Mouse (Mus musculus) kidney, adult 2 months (tissue): ENCODE measurements around the gene Igf1. TPM values are rescaled to one million over a fixed set of nuclear protein-coding genes. Genes with fewer than 3 reads are reported as not detected.
A peak's percentile ranks its signal among the peaks of the same experiment; 100 is the strongest.

Experiments used
- DNase-seq: peaks from one replicate; pipeline ENCODE4 v3.0.0; 2021
- H3K27ac ChIP-seq: fragments of 200-500 bp; 2 replicates; pipeline ENCODE4 v1.5.1; 2012; ENCODE audit warnings: low read depth, low read length, control low read depth, inconsistent platforms; ENCODE audit not compliant: insufficient read depth
- H3K27me3 ChIP-seq: fragments of 200-500 bp; replicated peaks from 2 replicates; pipeline ENCODE4 v1.6.1; 2012; ENCODE audit warnings: mild to moderate bottlenecking, moderate library complexity, low read length, inconsistent platforms; ENCODE audit not compliant: control insufficient read depth, insufficient read depth
- H3K36me3 ChIP-seq: fragments of 200-500 bp; 2 replicates; pipeline ENCODE4 v1.6.1; 2012; ENCODE audit warnings: mild to moderate bottlenecking, moderate library complexity, low read length, inconsistent platforms; ENCODE audit not compliant: control insufficient read depth, insufficient read depth
- H3K4me1 ChIP-seq: fragments of 200-500 bp; 2 replicates; pipeline ENCODE4 v1.6.1; 2011; ENCODE audit warnings: low read length; ENCODE audit not compliant: control insufficient read depth, insufficient read depth
- H3K4me3 ChIP-seq: fragments of 200-500 bp; 2 replicates; pipeline ENCODE4 v1.5.1; 2011; ENCODE audit warnings: mild to moderate bottlenecking, low read depth, low read length, control low read depth; ENCODE audit not compliant: insufficient read depth
- CTCF ChIP-seq: fragments of 200-500 bp; conservative IDR thresholded peaks from 2 replicates; pipeline ENCODE4 v1.5.1; 2011; ENCODE audit warnings: low read depth, mild to moderate bottlenecking, control low read depth, low read length, moderate library complexity, mixed read lengths; ENCODE audit not compliant: insufficient read depth, insufficient read length
- POLR2A ChIP-seq: fragments of 200-500 bp; IDR thresholded peaks from one replicate; pipeline ENCODE4 v1.6.1; 2011; ENCODE audit warnings: low read depth, low read length, control low read depth
- WGBS: fragments of 180-500 bp; shearing (Covaris S2); methylation state at CpG from one replicate; pipeline ENCODE4 v1.1.7; 2018; 5-methylcytosine and 5-hydroxymethylcytosine counted together
- polyA plus RNA-seq: library from polyadenylated mRNA; depleted of rRNA; stranded (reverse); fragments of >200 nt; gene quantifications from 2 replicates; pipeline ENCODE4 v1.2.3, GENCODE M21; 2012

Gene Igf1
- polyA plus RNA-seq, 1 experiment: 28.9 TPM

GRCm38 (mm10) chr10:87830012-87830411, 28.1 kb upstream of the Igf1 start:
- Histone ChIP-seq H3K4me3 (no peak overlapping the region), H3K27me3 (no peaks in the 10 kb centered on the region), H3K4me1 (no peaks in the 10 kb centered on the region), H3K27ac (no peak overlapping the region), H3K36me3 (no peaks in the 10 kb centered on the region)
- WGBS: 95% methylated on average over 2 of the region's 2 CpGs
- no peak for DNase-seq
- TF ChIP-seq CTCF: no peak
- TF ChIP-seq POLR2A: no peak

GRCm38 (mm10) chr10:87830639-87831038, 27.4 kb upstream of the Igf1 start:
- TF ChIP-seq CTCF (no peak), POLR2A (no peak)
- Histone ChIP-seq H3K27me3 (no peaks in the 10 kb centered on the region), H3K4me3 (no peak overlapping the region), H3K36me3 (no peaks in the 10 kb centered on the region), H3K27ac (no peak overlapping the region), H3K4me1 (no peaks in the 10 kb centered on the region)
- no peak for DNase-seq
- 93% methylated on average over 2 of the region's 2 CpGs for WGBS

GRCm38 (mm10) chr10:87832101-87832500, 26.0 kb upstream of the Igf1 start:
- Histone ChIP-seq H3K4me1 (no peaks in the 10 kb centered on the region), H3K36me3 (no peaks in the 10 kb centered on the region), H3K4me3 (no peak overlapping the region), H3K27ac (no peak overlapping the region), H3K27me3 (no peaks in the 10 kb centered on the region)
- no peak for TF ChIP-seq POLR2A
- TF ChIP-seq CTCF: no peak
- 85% methylated on average over 1 of the region's 1 CpGs for WGBS
- no peak for DNase-seq

- WGBS: 90% methylated on average over 1 of the region's 1 CpGs
- Histone ChIP-seq H3K4me3 (no peak overlapping the region), H3K27ac (no peak overlapping the region), H3K36me3 (no peaks in the 10 kb centered on the region), H3K4me1 (no peaks in the 10 kb centered on the region), H3K27me3 (no peaks in the 10 kb centered on the region)
- TF ChIP-seq CTCF: no peak
- TF ChIP-seq POLR2A: no peak
- no peak for DNase-seq
These were observed 18.6 kb upstream of the Igf1 start for GRCm38 (mm10) chr10:87839454-87839853.

GRCm38 (mm10) chr10:87842501-87842900, 15.6 kb upstream of the Igf1 start:
- Histone ChIP-seq H3K27me3 (no peaks in the 10 kb centered on the region), H3K27ac (no peak overlapping the region), H3K4me1 (no peaks in the 10 kb centered on the region), H3K36me3 (no peaks in the 10 kb centered on the region), H3K4me3 (no peak overlapping the region)
- 56% methylated on average over 4 of the region's 4 CpGs for WGBS
- no peak for DNase-seq
- TF ChIP-seq POLR2A (no peak), CTCF (no peak)

- Histone ChIP-seq H3K4me1 (peaks cover 4% of the 10 kb centered on the region; the same call in 1 of the 2 replicates), H3K27me3 (no peaks in the 10 kb centered on the region), H3K36me3 (no peaks in the 10 kb centered on the region), H3K4me3 (no peak overlapping the region), H3K27ac (no peak overlapping the region)
- WGBS: 48% methylated on average over 8 of the region's 8 CpGs
- TF ChIP-seq POLR2A (no peak), CTCF (no peak)
- no peak for DNase-seq
These were observed 13.0 kb upstream of the Igf1 start for GRCm38 (mm10) chr10:87844917-87845552.

GRCm38 (mm10) chr10:87847882-87848281, 10.2 kb upstream of the Igf1 start:
- Histone ChIP-seq H3K4me3 (no peak overlapping the region), H3K4me1 (peaks cover 4% of the 10 kb centered on the region; the same call in 1 of the 2 replicates), H3K27ac (no peak overlapping the region), H3K27me3 (no peaks in the 10 kb centered on the region), H3K36me3 (no peaks in the 10 kb centered on the region)
- TF ChIP-seq CTCF (no peak), POLR2A (no peak)
- WGBS: 29% methylated on average over 4 of the region's 4 CpGs
- DNase-seq: peak; percentile 52

- DNase-seq: no peak
- H3K36me3 ChIP-seq: no peaks in the 10 kb centered on the region
- H3K27me3 ChIP-seq: no peaks in the 10 kb centered on the region
- no peak for TF ChIP-seq CTCF
- TF ChIP-seq POLR2A: no peak
- peaks cover 4% of the 10 kb centered on the region; the same call in 1 of the 2 replicates for H3K4me1 ChIP-seq
- H3K27ac ChIP-seq: no peak overlapping the region
- 59% methylated on average over 2 of the region's 2 CpGs for WGBS
- H3K4me3 ChIP-seq: no peak overlapping the region
These were observed 9.6 kb upstream of the Igf1 start for GRCm38 (mm10) chr10:87848419-87848818.
